Comparison of ENCODE assay signal across 24 mouse cellular contexts in genomic region chr3:81562610-81563258, GRCm38 (mm10).
DNase-seq lines count a peak whose midpoint lies in the region; ATAC-seq and TF ChIP-seq lines count a peak whose summit lies in the region.
"Had no signal": no experiment of that assay in that cellular context is flagged by ENCODE, and none has a peak within 500 bp of the region (broad histone marks: within the 10 kb centered on the region; RNA-seq: fewer than 3 reads in every experiment).

No protein-coding gene starts in this region.

- no peak overlapping the region for H3K9ac ChIP-seq in stomach, postnatal 0 days (ENCODE audit: low read length)
- no peak overlapping the region for H3K9ac ChIP-seq in intestine, embryonic 15.5 days
- H3K9ac ChIP-seq: forebrain, embryonic 15.5 days; hindbrain, embryonic 14.5 days had no signal

- no peaks in the 10 kb centered on the region for H3K27me3 ChIP-seq in C2C12 (ENCODE audit: control insufficient read depth, insufficient read depth, insufficient read length)
- no peaks in the 10 kb centered on the region for H3K27me3 ChIP-seq in kidney, adult 2 months (replicated peaks; ENCODE audit: control insufficient read depth, insufficient read depth, low read length)
- H3K27me3 ChIP-seq in stomach, postnatal 0 days (ENCODE audit: control insufficient read depth, insufficient read depth, low read length): no peaks in the 10 kb centered on the region
- H3K27me3 ChIP-seq in intestine, embryonic 15.5 days (replicated peaks): no peaks in the 10 kb centered on the region
- H3K27me3 ChIP-seq: forebrain, embryonic 15.5 days had no signal

- TF ChIP-seq EP300 in stomach, postnatal 0 days (optimal IDR thresholded peaks at IDR 0.05): no peak

- H3K4me1 ChIP-seq in kidney, adult 2 months (ENCODE audit: control insufficient read depth, insufficient read depth, low read length): no peaks in the 10 kb centered on the region
- H3K4me1 ChIP-seq in stomach, postnatal 0 days (replicated peaks; ENCODE audit: control insufficient read depth, insufficient read depth): no peaks in the 10 kb centered on the region
- no peaks in the 10 kb centered on the region for H3K4me1 ChIP-seq in intestine, embryonic 15.5 days (replicated peaks)
- H3K4me1 ChIP-seq: embryonic facial prominence, embryonic 10.5 days; forebrain, embryonic 15.5 days; heart, embryonic 10.5 days; hindbrain, embryonic 10.5 days had no signal

- intact Hi-C loops in left cerebral cortex, postnatal 10 days (cut with DNase I): no loop called here

- H3K36me3 ChIP-seq in C2C12 (ENCODE audit: control insufficient read depth, insufficient read depth): no peaks in the 10 kb centered on the region
- no peaks in the 10 kb centered on the region for H3K36me3 ChIP-seq in kidney, adult 2 months (ENCODE audit: control insufficient read depth, insufficient read depth, low read length)
- no peaks in the 10 kb centered on the region for H3K36me3 ChIP-seq in stomach, postnatal 0 days (ENCODE audit: control insufficient read depth, insufficient read depth, low read length)
- no peaks in the 10 kb centered on the region for H3K36me3 ChIP-seq in intestine, embryonic 15.5 days
- H3K36me3 ChIP-seq: embryonic facial prominence, embryonic 10.5 days; forebrain, embryonic 15.5 days; G1E; heart, embryonic 10.5 days; hindbrain, embryonic 10.5 days had no signal

- no peak for TF ChIP-seq CTCF in C2C12 (IDR thresholded peaks at IDR 0.05; ENCODE audit: control insufficient read depth, insufficient read depth, insufficient read length)
- TF ChIP-seq CTCF in kidney, adult 2 months (conservative IDR thresholded peaks at IDR 0.05; ENCODE audit: insufficient read depth, insufficient read length, low read depth, low read length): no peak
- no peak for TF ChIP-seq CTCF in stomach, postnatal 0 days (IDR thresholded peaks at IDR 0.05; ENCODE audit: low read depth)

- H3K9me3 ChIP-seq in stomach, postnatal 0 days (ENCODE audit: control insufficient read depth, low read length): no peaks in the 10 kb centered on the region
- H3K9me3 ChIP-seq in intestine, embryonic 15.5 days: no peaks in the 10 kb centered on the region
- H3K9me3 ChIP-seq: embryonic facial prominence, embryonic 10.5 days; forebrain, embryonic 15.5 days; G1E; heart, embryonic 10.5 days; hindbrain, embryonic 10.5 days had no signal

- peak; percentile 77; the same call in 1 of the 2 replicates for ATAC-seq in common myeloid progenitor, adult 5-6 weeks (replicated peaks; ENCODE audit: low read depth, poor library complexity, severe bottlenecking)
- peak; percentile 43; the same call in 1 of the 2 replicates for ATAC-seq in megakaryocyte, adult 5-6 weeks (ENCODE audit: poor library complexity, severe bottlenecking)
- no peak for ATAC-seq in stomach, postnatal 0 days (ENCODE audit: low FRiP score, low TSS enrichment)
- no peak for ATAC-seq in intestine, embryonic 15.5 days
- ATAC-seq: forebrain, embryonic 15.5 days; intestine, embryonic 16.5 days had no signal

- DNase-seq in kidney, adult 2 months: no peak
- no peak for DNase-seq in stomach, postnatal 0 days (ENCODE audit: low spot score)
- no peak for DNase-seq in left cerebral cortex, postnatal 10 days (ENCODE audit: extremely low spot score in 1 of 2, low spot score in 2 of 2)
- DNase-seq: adrenal gland, adult 2 months; adrenal gland, postnatal 36 days; cerebellum, adult 11 months; cerebellum, adult 9-10 months; cerebellum, postnatal 25 days; gastrocnemius, postnatal 36 days; heart, adult 18-20 months; heart, postnatal 10 days; kidney, adult 8-10 months had no signal

- H3K4me3 ChIP-seq in C2C12 (ENCODE audit: insufficient read depth, poor library complexity, severe bottlenecking): no peak overlapping the region
- no peak overlapping the region for H3K4me3 ChIP-seq in kidney, adult 2 months (ENCODE audit: insufficient read depth, low read depth, low read length)
- no peak overlapping the region for H3K4me3 ChIP-seq in stomach, postnatal 0 days (ENCODE audit: low read depth, low read length)
- no peak overlapping the region for H3K4me3 ChIP-seq in intestine, embryonic 15.5 days (replicated peaks)
- H3K4me3 ChIP-seq: embryonic facial prominence, embryonic 10.5 days; erythroblast, embryonic 14.5 days; forebrain, embryonic 15.5 days; heart, embryonic 10.5 days; hindbrain, embryonic 10.5 days had no signal

- TF ChIP-seq POLR2A in kidney, adult 2 months (IDR thresholded peaks at IDR 0.05; ENCODE audit: low read depth, low read length): no peak

- H3K4me2 ChIP-seq in stomach, postnatal 0 days (replicated peaks; ENCODE audit: low read depth): no peak overlapping the region
- H3K4me2 ChIP-seq in intestine, embryonic 15.5 days (replicated peaks): no peak overlapping the region
- H3K4me2 ChIP-seq: forebrain, embryonic 15.5 days; hindbrain, embryonic 14.5 days had no signal

- WGBS in kidney, adult 2 months: 84% methylated on average over 2 of the region's 2 CpGs
- WGBS in stomach, postnatal 0 days: 71% methylated on average over 2 of the region's 2 CpGs
- 62% methylated on average over 2 of the region's 2 CpGs for WGBS in intestine, embryonic 15.5 days

- H3K27ac ChIP-seq in kidney, adult 2 months (ENCODE audit: insufficient read depth, low read depth, low read length): no peak overlapping the region
- no peak overlapping the region for H3K27ac ChIP-seq in stomach, postnatal 0 days (replicated peaks)
- H3K27ac ChIP-seq in intestine, embryonic 15.5 days: no peak overlapping the region
- H3K27ac ChIP-seq: embryonic facial prominence, embryonic 10.5 days; forebrain, embryonic 15.5 days; heart, embryonic 10.5 days; hindbrain, embryonic 10.5 days; hindbrain, embryonic 14.5 days had no signal

- no peaks in the 10 kb centered on the region for H3K79me3 ChIP-seq in C2C12 (ENCODE audit: low read depth)

- H3ac ChIP-seq in C2C12 (ENCODE audit: control insufficient read depth, insufficient read length, low read depth): no peak overlapping the region

- no peaks in the 10 kb centered on the region for H3K79me2 ChIP-seq in C2C12 (ENCODE audit: control insufficient read depth, insufficient read depth)

TF ChIP-seq in C2C12, 6 proteins besides CTCF, POLR2A, EP300 and RAD21:
- no peak for TF ChIP-seq MAX (IDR thresholded peaks at IDR 0.05)
- peak; percentile 65 for TF ChIP-seq USF1 (IDR thresholded peaks at IDR 0.05; ENCODE audit: low read depth)
- peak; percentile 97 for TF ChIP-seq CEBPB (IDR thresholded peaks at IDR 0.05; ENCODE audit: low read depth)
- peak; percentile 41 for TF ChIP-seq FOSL1 (IDR thresholded peaks at IDR 0.05; ENCODE audit: insufficient read depth, low read length, poor library complexity, severe bottlenecking)
- no peak for TF ChIP-seq MYOG (IDR thresholded peaks at IDR 0.05; ENCODE audit: control insufficient read depth, extremely low read depth, insufficient read length)

Comparison
In these comparisons a context has a peak if more than half of its experiments do, and no peak if none do; other contexts are left out.
1. ATAC-seq: peak in common myeloid progenitor, adult 5-6 weeks (single experiment) and megakaryocyte, adult 5-6 weeks (single experiment); none in stomach, postnatal 0 days (single experiment) and intestine, embryonic 15.5 days (single experiment).